Mouse (Mus musculus) lung, postnatal 0 days (tissue): Measurements from ENCODE around the gene Nfkbia.

Source experiments
- CTCF ChIP-seq: IDR thresholded peaks from 2 replicates; pipeline ENCODE4 v1.5.1; 2016; ENCODE audit warnings: antibody characterized with exemption, mild to moderate bottlenecking
- EP300 ChIP-seq: IDR thresholded peaks from 2 replicates; pipeline ENCODE4 v1.6.1; 2016; ENCODE audit warnings: antibody characterized with exemption, mild to moderate bottlenecking, control low read depth

- TF ChIP-seq EP300 (no peak), CTCF (peak; percentile 26)
Observed at GRCm38 (mm10) chr12:55460900-55461299, 31.5 kb downstream of the Nfkbia start.
